Mouse (Mus musculus): ENCODE measurements at regions not wholly inside any gene's neighbourhood (a gene's known extent, or its start where the extent isn't known, plus 50 kb on each side); places are given as distances from the start of the nearest gene placed in this dataset.

GRCm38 (mm10) chr13:52190848-52191590 lies 340.1 kb downstream of the Diras2 start:
- in situ Hi-C loops (cut with MboI; ENCODE audit: low pct_unique_long_range_greater_than_20kb in 1 of 2, low sequenced_read_pairs in 2 of 2, unreplicated experiment in 1 of 2): no loop called here

GRCm38 (mm10) chr13:52196917-52197316 lies 334.2 kb downstream of the Diras2 start:
- in situ Hi-C loops (cut with MboI; ENCODE audit: low pct_unique_long_range_greater_than_20kb in 1 of 2, low sequenced_read_pairs in 2 of 2, unreplicated experiment in 1 of 2): no loop called here

GRCm38 (mm10) chr13:52198649-52199348 lies 332.3 kb downstream of the Diras2 start:
- in situ Hi-C loops (cut with MboI; ENCODE audit: low pct_unique_long_range_greater_than_20kb in 1 of 2, low sequenced_read_pairs in 2 of 2, unreplicated experiment in 1 of 2): no loop called here

GRCm38 (mm10) chr13:52202372-52202771 lies 328.7 kb downstream of the Diras2 start:
- in situ Hi-C loops (cut with MboI; ENCODE audit: low pct_unique_long_range_greater_than_20kb in 1 of 2, low sequenced_read_pairs in 2 of 2, unreplicated experiment in 1 of 2): no loop called here

- in situ Hi-C loops (cut with MboI; ENCODE audit: low pct_unique_long_range_greater_than_20kb in 1 of 2, low sequenced_read_pairs in 2 of 2, unreplicated experiment in 1 of 2): no loop called here
These were observed 325.1 kb downstream of the Diras2 start for GRCm38 (mm10) chr13:52205951-52206350.

- in situ Hi-C loops (cut with MboI; ENCODE audit: low pct_unique_long_range_greater_than_20kb in 1 of 2, low sequenced_read_pairs in 2 of 2, unreplicated experiment in 1 of 2): no loop called here
These were observed 314.7 kb downstream of the Diras2 start for GRCm38 (mm10) chr13:52216343-52216742.

- in situ Hi-C loops (cut with MboI; ENCODE audit: low pct_unique_long_range_greater_than_20kb in 1 of 2, low sequenced_read_pairs in 2 of 2, unreplicated experiment in 1 of 2): no loop called here
These were observed 314.0 kb downstream of the Diras2 start for GRCm38 (mm10) chr13:52217066-52217465.

GRCm38 (mm10) chr13:52217741-52218140 lies 313.3 kb downstream of the Diras2 start:
- in situ Hi-C loops (cut with MboI; ENCODE audit: low pct_unique_long_range_greater_than_20kb in 1 of 2, low sequenced_read_pairs in 2 of 2, unreplicated experiment in 1 of 2): no loop called here

- in situ Hi-C loops (cut with MboI; ENCODE audit: low pct_unique_long_range_greater_than_20kb in 1 of 2, low sequenced_read_pairs in 2 of 2, unreplicated experiment in 1 of 2): loop anchor here (5.0 kb wide), 2 partner anchors 380 to 385 kb away; no protein-coding TSS in a partner anchor
These were observed 308.6 kb downstream of the Diras2 start for GRCm38 (mm10) chr13:52222315-52223097.

- in situ Hi-C loops (cut with MboI; ENCODE audit: low pct_unique_long_range_greater_than_20kb in 1 of 2, low sequenced_read_pairs in 2 of 2, unreplicated experiment in 1 of 2): loop anchor here (5.0 kb wide), 2 partner anchors 381 to 386 kb away; no protein-coding TSS in a partner anchor
These were observed 307.7 kb downstream of the Diras2 start for GRCm38 (mm10) chr13:52223098-52223962.

- in situ Hi-C loops (cut with MboI; ENCODE audit: low pct_unique_long_range_greater_than_20kb in 1 of 2, low sequenced_read_pairs in 2 of 2, unreplicated experiment in 1 of 2): no loop called here
These were observed 297.1 kb downstream of the Diras2 start for GRCm38 (mm10) chr13:52233971-52234370.

GRCm38 (mm10) chr13:52236105-52236504 lies 295.0 kb downstream of the Diras2 start:
- in situ Hi-C loops (cut with MboI; ENCODE audit: low pct_unique_long_range_greater_than_20kb in 1 of 2, low sequenced_read_pairs in 2 of 2, unreplicated experiment in 1 of 2): no loop called here

GRCm38 (mm10) chr13:52239563-52239962 lies 291.5 kb downstream of the Diras2 start:
- in situ Hi-C loops (cut with MboI; ENCODE audit: low pct_unique_long_range_greater_than_20kb in 1 of 2, low sequenced_read_pairs in 2 of 2, unreplicated experiment in 1 of 2): no loop called here

GRCm38 (mm10) chr13:52241761-52242160 lies 289.3 kb downstream of the Diras2 start:
- in situ Hi-C loops (cut with MboI; ENCODE audit: low pct_unique_long_range_greater_than_20kb in 1 of 2, low sequenced_read_pairs in 2 of 2, unreplicated experiment in 1 of 2): no loop called here

GRCm38 (mm10) chr13:52249492-52249891 lies 281.6 kb downstream of the Diras2 start:
- in situ Hi-C loops (cut with MboI; ENCODE audit: low pct_unique_long_range_greater_than_20kb in 1 of 2, low sequenced_read_pairs in 2 of 2, unreplicated experiment in 1 of 2): no loop called here

GRCm38 (mm10) chr13:52250371-52250770 lies 280.7 kb downstream of the Diras2 start:
- in situ Hi-C loops (cut with MboI; ENCODE audit: low pct_unique_long_range_greater_than_20kb in 1 of 2, low sequenced_read_pairs in 2 of 2, unreplicated experiment in 1 of 2): loop anchor here (10.0 to 25.0 kb wide), 3 partner anchors 237 to 374 kb away; partner anchors contain the start of gene Diras2 (in 1 of the 2)

- in situ Hi-C loops (cut with MboI; ENCODE audit: low pct_unique_long_range_greater_than_20kb in 1 of 2, low sequenced_read_pairs in 2 of 2, unreplicated experiment in 1 of 2): loop anchor here (10.0 to 25.0 kb wide), 3 partner anchors 235 to 372 kb away; partner anchors contain the start of gene Diras2 (in 1 of the 2)
These were observed 278.8 kb downstream of the Diras2 start for GRCm38 (mm10) chr13:52252303-52252702.

- in situ Hi-C loops (cut with MboI; ENCODE audit: low pct_unique_long_range_greater_than_20kb in 1 of 2, low sequenced_read_pairs in 2 of 2, unreplicated experiment in 1 of 2): loop anchor here (10.0 to 25.0 kb wide), 3 partner anchors 235 to 372 kb away; partner anchors contain the start of gene Diras2 (in 1 of the 2)
These were observed 278.4 kb downstream of the Diras2 start for GRCm38 (mm10) chr13:52252726-52253125.
